Mouse (Mus musculus) lung, adult 2 months (tissue): Measurements from ENCODE around the gene Gm765.

Experiments
- CTCF ChIP-seq: fragments of 200-500 bp; IDR thresholded peaks from 2 replicates; pipeline ENCODE4 v1.5.1; 2011; ENCODE audit warnings: mild to moderate bottlenecking, low read length, control low read depth; ENCODE audit not compliant: insufficient read depth
- POLR2A ChIP-seq: fragments of 200-500 bp; IDR thresholded peaks from 2 replicates; pipeline ENCODE4 v1.6.1; 2011; ENCODE audit warnings: low read depth, mild to moderate bottlenecking, control low read depth, low read length, borderline replicate concordance; ENCODE audit errors: extremely low read depth

GRCm38 (mm10) chr6:98221970-98222369 lies 120.6 kb downstream of the Gm765 start:
- TF ChIP-seq POLR2A (no peak), CTCF (no peak)
